Mouse (Mus musculus) limb, embryonic 13.5 days (tissue): ENCODE measurements at regions not wholly inside any gene's neighbourhood (a gene's known extent, or its start where the extent isn't known, plus 50 kb on each side); places are given as distances from the start of the nearest gene placed in this dataset.
A peak's percentile ranks its signal among the peaks of the same experiment; 100 is the strongest.

ENCODE experiments used
- ATAC-seq: fragments of 200-750 bp; cut with Nextera tagmentation; 2 replicates; pipeline ENCODE4 v1.8.0; 2017; ENCODE audit warnings: low read depth, moderate number of reproducible peaks, moderate TSS enrichment; ENCODE audit not compliant: low FRiP score
- H3K27ac ChIP-seq: fragments of 300-500 bp; sonication (generic); 2 replicates; pipeline ENCODE4 v1.5.1; 2015; ENCODE audit warnings: inconsistent platforms, mild to moderate bottlenecking, moderate library complexity
- H3K27me3 ChIP-seq: fragments of 300-500 bp; sonication (generic); 2 replicates; pipeline ENCODE4 v1.6.1; 2015; ENCODE audit warnings: mild to moderate bottlenecking, inconsistent platforms
- H3K36me3 ChIP-seq: fragments of 300-500 bp; sonication (generic); 2 replicates; pipeline ENCODE4 v1.6.1; 2015; ENCODE audit warnings: inconsistent platforms, mild to moderate bottlenecking, moderate library complexity
- H3K4me1 ChIP-seq: fragments of 300-500 bp; sonication (generic); 2 replicates; pipeline ENCODE4 v1.6.1; 2015; ENCODE audit warnings: inconsistent platforms
- H3K4me2 ChIP-seq: fragments of 300-500 bp; sonication (generic); replicated peaks from 2 replicates; pipeline ENCODE4 v1.6.1; 2015; ENCODE audit warnings: inconsistent platforms, mild to moderate bottlenecking, moderate library complexity
- H3K4me3 ChIP-seq: fragments of 300-500 bp; sonication (generic); 2 replicates; pipeline ENCODE4 v1.5.1; 2015; ENCODE audit warnings: moderate library complexity, mild to moderate bottlenecking, inconsistent platforms
- H3K9ac ChIP-seq: fragments of 300-500 bp; sonication (generic); 2 replicates; pipeline ENCODE4 v1.6.1; 2015; ENCODE audit warnings: mild to moderate bottlenecking, inconsistent platforms
- H3K9me3 ChIP-seq: fragments of 300-500 bp; sonication (generic); 2 replicates; pipeline ENCODE4 v1.6.1; 2016; ENCODE audit warnings: inconsistent platforms
- WGBS: fragments of 180-500 bp; shearing (Covaris S2); methylation state at CpG from one replicate; pipeline ENCODE4 v1.1.7; 2015; 5-methylcytosine and 5-hydroxymethylcytosine counted together

DNA sequence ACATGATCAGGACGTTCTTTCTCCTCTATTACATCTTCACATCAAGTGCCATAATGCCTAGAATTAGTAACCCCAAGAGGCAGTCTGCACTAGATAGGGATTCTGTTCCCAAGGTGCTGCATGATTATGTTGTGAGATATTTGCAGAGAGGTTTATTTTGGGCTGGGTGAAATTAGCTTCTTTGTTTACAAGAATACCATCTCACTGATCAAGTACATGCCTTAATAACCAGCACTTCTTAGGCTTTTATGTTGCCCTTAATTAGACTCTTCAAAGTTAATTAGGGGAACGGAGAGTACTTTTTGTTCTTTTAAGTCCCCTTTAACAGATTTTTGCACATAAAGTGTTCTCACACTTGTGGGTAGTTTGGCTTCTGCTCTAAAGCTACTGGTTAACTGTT, 521.4 kb downstream of the Cetn3 start:
- Histone ChIP-seq H3K9me3 (no peaks in the 10 kb centered on the region), H3K4me3 (no peak overlapping the region)
- no peak for ATAC-seq

DNA sequence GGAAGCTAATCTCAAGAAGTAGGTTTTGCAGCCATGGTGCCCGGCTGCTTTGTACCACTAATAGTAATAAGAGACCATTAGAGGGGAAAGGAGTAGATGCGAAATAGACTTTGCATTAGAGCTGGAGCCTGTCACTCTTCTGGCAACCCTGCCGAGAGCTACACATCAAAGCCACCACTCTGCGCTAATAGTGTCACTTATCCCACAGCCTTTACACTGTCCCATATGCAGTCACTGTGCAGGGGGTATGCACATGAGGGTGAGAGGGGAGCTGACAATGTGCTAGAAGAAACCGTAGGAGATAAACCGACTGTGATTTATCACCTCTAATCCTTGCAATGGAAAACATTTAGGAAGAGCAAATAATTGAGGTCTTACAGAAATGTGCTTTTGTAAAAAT, 522.2 kb downstream of the Cetn3 start:
- Histone ChIP-seq H3K36me3 (no peaks in the 10 kb centered on the region), H3K27me3 (no peaks in the 10 kb centered on the region), H3K4me1 (no peaks in the 10 kb centered on the region), H3K9ac (no peak overlapping the region), H3K9me3 (no peaks in the 10 kb centered on the region), H3K27ac (no peak overlapping the region), H3K4me3 (no peak overlapping the region), H3K4me2 (no peak overlapping the region)
- WGBS: 28% methylated on average over 6 of the region's 6 CpGs
- ATAC-seq: no peak

More for the DNA sequence above, 521.4 kb downstream of the Cetn3 start:
- 38% methylated on average over 2 of the region's 2 CpGs for WGBS
- Histone ChIP-seq H3K9ac (no peak overlapping the region), H3K4me1 (no peaks in the 10 kb centered on the region), H3K27me3 (no peaks in the 10 kb centered on the region), H3K4me2 (no peak overlapping the region), H3K36me3 (no peaks in the 10 kb centered on the region), H3K27ac (no peak overlapping the region)

DNA sequence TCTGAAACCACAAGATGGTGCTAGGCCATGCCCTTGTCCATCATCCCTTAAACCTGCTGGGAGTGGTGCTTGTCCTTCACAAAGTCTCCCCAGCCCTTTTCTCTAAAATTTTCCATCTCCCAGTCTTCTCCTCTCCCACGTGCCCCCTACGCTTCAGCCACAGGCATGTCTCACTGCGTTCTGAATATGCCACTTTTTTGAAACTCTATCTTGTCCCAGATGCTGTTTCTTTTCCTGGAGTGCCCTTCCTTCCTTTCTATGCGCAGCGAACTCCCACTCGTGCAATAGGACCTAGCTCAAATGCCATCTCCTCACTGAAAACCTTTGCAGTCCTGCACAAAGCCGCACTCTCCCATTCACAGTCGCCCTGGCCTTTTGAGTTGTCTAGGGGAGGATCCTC, 525.5 kb downstream of the Cetn3 start:
- no peak for ATAC-seq
- Histone ChIP-seq H3K9ac (no peak overlapping the region), H3K4me3 (no peak overlapping the region), H3K4me2 (no peak overlapping the region), H3K9me3 (peaks cover 5% of the 10 kb centered on the region), H3K4me1 (no peaks in the 10 kb centered on the region), H3K27me3 (no peaks in the 10 kb centered on the region), H3K27ac (no peak overlapping the region), H3K36me3 (no peaks in the 10 kb centered on the region)
- 90% methylated on average over 8 of the region's 8 CpGs for WGBS

DNA sequence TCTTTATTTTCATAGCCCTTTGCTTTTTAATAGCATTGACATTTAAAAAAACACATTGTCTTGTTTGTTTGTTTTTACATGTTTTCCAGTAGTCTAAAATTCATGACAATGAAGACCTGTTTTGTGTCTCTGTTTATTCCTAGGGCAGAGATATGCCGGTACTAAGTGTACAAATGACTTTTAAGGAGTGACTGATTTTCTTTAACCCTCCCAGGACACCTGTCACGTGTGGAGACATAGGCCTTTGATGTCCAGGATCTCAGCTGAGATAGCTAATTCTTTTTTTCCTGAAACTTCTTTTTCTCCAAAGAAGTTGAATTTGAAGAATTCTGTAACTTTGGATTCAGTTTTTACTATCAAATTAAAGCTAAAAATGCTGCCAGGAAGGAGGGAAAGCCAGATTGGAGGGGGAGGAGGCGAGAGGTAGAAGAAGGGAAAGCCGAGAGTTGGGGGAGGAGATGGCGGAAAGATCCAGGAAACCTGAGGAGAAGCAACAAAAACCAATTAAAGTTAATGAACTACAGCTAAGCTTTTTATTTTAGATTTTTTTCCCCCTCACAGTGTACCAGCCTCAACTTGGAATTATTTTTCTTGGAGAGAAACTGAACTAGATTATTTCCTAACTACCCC, 533.8 kb downstream of the Cetn3 start:
- H3K27ac ChIP-seq: no peak overlapping the region
- no peak overlapping the region for H3K4me2 ChIP-seq
- H3K4me3 ChIP-seq: no peak overlapping the region
- WGBS: 45% methylated on average over 5 of the region's 5 CpGs
- peaks cover 2% of the 10 kb centered on the region; the same call in 1 of the 2 replicates for H3K9me3 ChIP-seq
- no peak overlapping the region for H3K9ac ChIP-seq
- no peaks in the 10 kb centered on the region for H3K4me1 ChIP-seq
- no peak for ATAC-seq
- H3K27me3 ChIP-seq: no peaks in the 10 kb centered on the region
- no peaks in the 10 kb centered on the region for H3K36me3 ChIP-seq

GRCm38 (mm10) chr13:82317203-82317580, 534.3 kb downstream of the Cetn3 start:
- Histone ChIP-seq H3K27ac (no peak overlapping the region), H3K27me3 (no peaks in the 10 kb centered on the region), H3K4me1 (no peaks in the 10 kb centered on the region), H3K9ac (no peak overlapping the region), H3K4me2 (no peak overlapping the region), H3K36me3 (no peaks in the 10 kb centered on the region), H3K4me3 (no peak overlapping the region), H3K9me3 (no peaks in the 10 kb centered on the region)
- ATAC-seq: peak; percentile 15; the same call in 1 of the 2 replicates
- 77% methylated on average over 2 of the region's 2 CpGs for WGBS

DNA sequence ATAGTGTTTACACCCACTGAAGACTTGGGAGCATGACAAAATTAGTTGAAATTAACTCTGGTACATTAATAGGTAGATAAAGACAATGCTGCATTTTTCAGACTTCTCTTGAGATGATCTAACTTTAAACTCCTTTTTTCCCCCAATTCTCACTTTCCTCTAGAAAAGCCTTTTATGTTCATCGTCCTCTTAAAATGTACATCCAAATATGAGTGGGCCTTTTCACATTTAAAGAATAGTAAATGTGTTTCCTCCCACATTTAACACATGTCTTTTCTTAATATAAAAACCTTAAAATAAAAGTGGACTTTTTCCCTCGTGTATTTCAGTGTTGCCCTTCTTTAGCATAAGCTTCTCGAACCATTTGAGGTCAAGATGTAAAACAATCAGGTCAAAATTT, 535.5 kb downstream of the Cetn3 start:
- Histone ChIP-seq H3K9me3 (no peaks in the 10 kb centered on the region), H3K27me3 (no peaks in the 10 kb centered on the region), H3K9ac (no peak overlapping the region), H3K36me3 (no peaks in the 10 kb centered on the region), H3K4me1 (no peaks in the 10 kb centered on the region), H3K4me2 (no peak overlapping the region), H3K27ac (no peak overlapping the region), H3K4me3 (no peak overlapping the region)
- ATAC-seq: no peak
- 77% methylated on average over 3 of the region's 3 CpGs for WGBS

DNA sequence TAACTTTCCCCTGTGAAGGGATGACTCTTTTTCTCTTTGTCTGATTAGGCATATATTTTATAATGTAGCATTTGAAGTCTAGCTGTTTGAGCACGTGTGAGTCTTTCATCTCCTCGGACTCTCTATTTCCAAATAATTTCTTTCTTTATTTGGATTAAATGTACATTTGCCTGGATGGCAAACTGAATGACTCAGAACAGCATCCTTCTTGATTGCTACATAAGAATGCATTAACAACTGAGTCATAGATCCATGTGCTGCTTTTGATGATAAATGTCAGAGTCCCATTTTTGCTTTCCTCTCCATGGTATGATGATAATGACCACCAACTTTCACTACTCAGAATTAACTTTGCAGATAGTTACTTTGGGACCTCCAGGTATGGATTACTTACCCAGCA, 571.5 kb downstream of the Cetn3 start:
- 87% methylated on average over 2 of the region's 2 CpGs for WGBS
- no peak for ATAC-seq
- Histone ChIP-seq H3K4me2 (no peak overlapping the region), H3K4me1 (no peaks in the 10 kb centered on the region), H3K36me3 (no peaks in the 10 kb centered on the region), H3K4me3 (no peak overlapping the region), H3K9ac (no peak overlapping the region), H3K27ac (no peak overlapping the region), H3K9me3 (no peaks in the 10 kb centered on the region), H3K27me3 (no peaks in the 10 kb centered on the region)

DNA sequence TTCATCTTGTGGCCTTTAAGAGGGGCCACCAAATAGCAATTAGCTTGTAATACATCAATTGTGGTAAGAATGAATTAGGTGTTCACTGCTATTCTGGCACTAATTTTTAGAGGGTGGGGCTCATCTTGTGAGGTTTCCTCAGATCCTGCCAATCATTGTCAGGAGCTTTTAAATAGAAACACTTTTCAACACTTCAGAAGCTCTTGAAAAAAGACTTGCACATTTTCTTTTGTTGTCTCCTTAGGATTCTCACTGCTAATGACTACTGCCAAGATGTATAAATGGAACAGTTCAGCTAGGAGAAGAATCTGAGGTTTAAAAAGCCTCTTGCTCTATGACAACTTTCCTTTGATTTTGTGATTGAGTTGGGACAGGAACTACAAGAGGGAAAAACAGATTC, 572.4 kb downstream of the Cetn3 start:
- Histone ChIP-seq H3K4me3 (no peak overlapping the region), H3K36me3 (no peaks in the 10 kb centered on the region), H3K27ac (no peak overlapping the region), H3K27me3 (no peaks in the 10 kb centered on the region), H3K4me2 (no peak overlapping the region), H3K9ac (no peak overlapping the region), H3K9me3 (no peaks in the 10 kb centered on the region), H3K4me1 (no peaks in the 10 kb centered on the region)
- no peak for ATAC-seq

GRCm38 (mm10) chr13:82359442-82359841, 576.6 kb downstream of the Cetn3 start:
- no peak for ATAC-seq
- Histone ChIP-seq H3K27me3 (no peaks in the 10 kb centered on the region), H3K27ac (no peak overlapping the region), H3K4me1 (no peaks in the 10 kb centered on the region), H3K36me3 (no peaks in the 10 kb centered on the region), H3K9ac (no peak overlapping the region), H3K4me3 (no peak overlapping the region), H3K4me2 (no peak overlapping the region), H3K9me3 (no peaks in the 10 kb centered on the region)
- 97% methylated on average over 1 of the region's 1 CpGs for WGBS

DNA sequence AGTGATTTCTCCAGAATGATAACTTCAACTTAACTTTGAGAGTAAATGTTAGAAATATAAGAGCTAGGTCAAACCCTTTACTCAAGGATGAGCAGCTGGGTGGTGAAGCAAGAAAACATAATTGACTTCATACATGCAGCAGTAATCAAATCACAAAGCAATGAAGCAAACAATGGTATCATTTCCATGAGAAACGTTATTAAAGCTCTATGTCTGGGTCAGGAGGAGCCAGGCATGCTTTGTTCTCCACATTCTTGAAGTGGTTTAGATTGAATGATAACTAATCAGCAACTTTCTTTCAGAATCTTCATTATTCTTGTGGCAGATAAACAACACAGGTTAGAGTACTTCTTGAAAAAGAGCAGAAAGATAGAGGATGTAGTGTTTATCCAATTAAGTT, 577.8 kb downstream of the Cetn3 start:
- Histone ChIP-seq H3K9ac (no peak overlapping the region), H3K27ac (no peak overlapping the region), H3K27me3 (no peaks in the 10 kb centered on the region), H3K4me3 (no peak overlapping the region), H3K4me1 (no peaks in the 10 kb centered on the region), H3K4me2 (no peak overlapping the region), H3K9me3 (no peaks in the 10 kb centered on the region), H3K36me3 (no peaks in the 10 kb centered on the region)
- WGBS: 61% methylated on average over 1 of the region's 1 CpGs
- no peak for ATAC-seq

DNA sequence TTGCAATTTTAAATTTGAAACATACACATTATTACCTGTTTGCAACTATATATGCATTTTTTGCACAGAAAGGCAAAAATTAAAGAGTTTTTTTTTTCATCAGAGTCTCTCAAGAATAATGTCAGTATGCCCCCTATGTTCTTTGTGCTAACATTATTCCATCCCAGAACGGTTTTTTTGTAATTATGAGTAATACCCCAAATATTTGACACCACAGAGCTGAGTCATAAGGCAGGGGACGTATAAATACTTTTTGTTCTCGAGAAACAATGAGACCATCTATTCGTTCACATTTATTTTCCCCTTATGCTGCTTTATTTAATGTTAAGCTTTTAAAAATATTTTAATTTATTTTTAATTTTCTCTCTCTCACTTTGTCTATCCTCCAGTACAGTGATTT, 578.5 kb downstream of the Cetn3 start:
- Histone ChIP-seq H3K4me3 (no peak overlapping the region), H3K9me3 (no peaks in the 10 kb centered on the region), H3K9ac (no peak overlapping the region), H3K27me3 (no peaks in the 10 kb centered on the region), H3K4me1 (no peaks in the 10 kb centered on the region), H3K36me3 (no peaks in the 10 kb centered on the region), H3K4me2 (no peak overlapping the region), H3K27ac (no peak overlapping the region)
- no peak for ATAC-seq
- WGBS: 81% methylated on average over 4 of the region's 4 CpGs

DNA sequence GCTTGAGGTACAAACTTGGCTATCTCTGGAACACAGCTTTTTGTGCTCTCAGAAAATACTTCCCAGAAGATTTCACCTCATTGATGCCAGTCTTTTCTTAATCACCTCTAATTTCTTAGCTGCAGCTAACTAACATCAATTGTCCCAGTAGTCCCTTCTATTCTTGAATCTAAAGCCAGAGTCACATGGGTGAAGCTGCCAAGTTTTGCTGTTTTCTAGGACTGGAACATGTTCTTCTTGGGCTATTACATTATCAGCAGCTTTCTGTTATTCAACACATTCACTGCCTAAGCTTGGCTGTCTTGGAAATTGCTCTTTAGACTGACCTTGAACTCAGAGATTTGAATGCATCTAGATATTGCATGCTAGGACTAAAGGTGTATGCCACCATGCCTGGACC, 583.9 kb downstream of the Cetn3 start:
- ATAC-seq: no peak
- Histone ChIP-seq H3K36me3 (no peaks in the 10 kb centered on the region), H3K4me3 (no peak overlapping the region), H3K27ac (no peak overlapping the region), H3K4me2 (no peak overlapping the region), H3K9me3 (no peaks in the 10 kb centered on the region), H3K9ac (no peak overlapping the region), H3K27me3 (no peaks in the 10 kb centered on the region), H3K4me1 (no peaks in the 10 kb centered on the region)

DNA sequence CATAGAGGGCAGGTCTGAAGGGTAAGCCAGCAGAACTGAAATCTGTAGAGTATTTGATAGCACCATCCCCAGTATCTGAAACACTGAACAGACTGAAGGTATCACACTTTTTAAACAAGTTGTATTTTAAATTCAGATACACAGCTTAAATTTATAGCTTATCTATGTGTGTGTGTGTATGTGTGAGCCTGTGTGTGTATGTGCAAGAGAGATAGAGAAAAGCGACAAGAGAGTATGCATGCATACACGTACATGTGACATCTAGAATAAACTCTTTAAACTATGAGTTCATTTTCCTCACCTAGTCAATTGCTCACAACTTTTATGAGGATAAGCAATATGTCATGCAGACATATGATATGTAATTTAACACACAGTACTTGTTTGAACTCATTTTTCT, 588.7 kb downstream of the Cetn3 start:
- 85% methylated on average over 2 of the region's 2 CpGs for WGBS
- Histone ChIP-seq H3K4me3 (no peak overlapping the region), H3K4me2 (no peak overlapping the region), H3K9ac (no peak overlapping the region), H3K4me1 (no peaks in the 10 kb centered on the region), H3K36me3 (no peaks in the 10 kb centered on the region), H3K27me3 (no peaks in the 10 kb centered on the region), H3K27ac (no peak overlapping the region), H3K9me3 (no peaks in the 10 kb centered on the region)
- ATAC-seq: no peak
